Mouse (Mus musculus) heart, postnatal 0 days (tissue): ENCODE data around the gene Olfr462.

Experiments used
- CTCF ChIP-seq: IDR thresholded peaks from 2 replicates; pipeline ENCODE4 v1.5.1; 2016; ENCODE audit warnings: antibody characterized with exemption, control low read depth, low read depth
- EP300 ChIP-seq: IDR thresholded peaks from 2 replicates; pipeline ENCODE4 v1.6.1; 2016; ENCODE audit warnings: antibody characterized with exemption, low read depth

GRCm38 (mm10) chr11:87892168-87892567, at the start of gene Olfr462:
- no peak for TF ChIP-seq CTCF
- TF ChIP-seq EP300 = no peak
